Mouse (Mus musculus): ENCODE data around the gene Slc34a2.

Gene Slc34a2

DNA sequence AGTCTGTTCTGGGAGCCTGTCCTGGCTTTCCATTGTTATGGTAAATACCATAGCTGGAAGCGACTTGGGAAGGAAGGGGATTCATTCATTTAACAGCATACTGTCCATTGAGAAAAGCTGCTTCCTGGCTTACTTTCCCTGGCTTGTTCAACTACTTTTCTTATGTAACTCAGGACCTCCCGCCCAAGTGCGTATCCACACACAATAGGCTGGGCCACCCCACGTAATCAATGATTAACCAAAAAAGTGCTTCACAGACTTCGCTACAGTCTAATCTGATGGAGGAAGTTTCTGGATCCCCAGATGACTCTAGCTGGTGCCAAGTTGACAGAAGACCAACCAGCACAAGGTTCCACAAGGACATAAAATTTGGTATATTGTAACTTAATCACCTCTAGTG, 14.0 kb upstream of the Slc34a2 start:
- ATAC-seq (ENCODE audit: insufficient number of reproducible peaks, low FRiP score, low TSS enrichment), result no peak

DNA sequence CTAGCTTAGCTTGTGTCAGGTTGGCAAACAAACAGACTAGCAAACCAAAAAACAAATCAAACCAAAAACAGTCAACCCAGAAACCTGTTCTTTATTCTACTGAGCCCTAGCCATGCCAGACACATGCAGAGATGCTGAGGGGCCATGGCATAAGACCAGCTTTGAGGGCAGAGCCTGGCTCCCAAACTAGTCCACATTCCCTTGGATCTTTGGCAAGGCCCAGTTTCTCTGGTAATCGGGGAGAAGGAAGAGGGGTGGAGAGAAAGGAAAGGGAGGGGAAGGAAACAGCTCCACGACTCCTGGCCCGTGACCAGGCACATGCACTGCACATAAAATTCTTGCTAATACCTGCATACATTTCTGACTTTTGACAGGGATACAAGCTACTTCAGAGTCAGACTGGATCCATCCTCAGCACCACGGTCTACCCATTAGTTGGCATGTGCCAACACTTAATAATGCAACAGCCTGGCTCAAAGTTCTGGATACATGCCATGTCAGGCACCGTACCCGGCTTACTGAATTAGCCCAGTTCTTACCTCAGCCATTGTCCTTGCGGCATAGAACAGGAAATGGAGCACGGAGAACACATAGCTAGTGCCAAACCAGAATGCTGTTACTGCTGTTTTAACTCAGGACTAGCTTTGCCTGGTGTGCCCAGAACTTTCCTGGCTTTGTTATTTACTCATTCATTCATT, 12.5 kb upstream of the Slc34a2 start:
- ATAC-seq (ENCODE audit: insufficient number of reproducible peaks, low FRiP score, low TSS enrichment), result peak; percentile 81

DNA sequence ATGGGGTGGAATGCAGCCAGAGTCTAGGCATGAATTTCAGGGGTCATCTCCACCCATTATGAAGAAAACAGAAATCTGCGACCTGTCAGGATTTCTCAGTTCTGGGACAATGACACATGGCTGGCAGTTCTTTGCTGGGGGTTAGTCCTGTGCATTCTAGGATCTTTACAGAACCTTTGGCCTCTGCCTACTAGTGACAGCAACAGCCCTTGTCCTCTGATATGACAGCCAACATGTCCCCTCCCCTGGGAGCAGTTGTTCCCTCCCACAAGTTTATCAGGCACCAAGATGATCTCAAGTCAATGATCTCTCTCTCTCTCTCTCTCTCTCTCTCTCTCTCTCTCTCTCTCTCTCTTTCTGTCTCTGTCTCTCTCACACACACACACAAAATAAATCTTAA, 6.5 kb upstream of the Slc34a2 start:
- ATAC-seq (ENCODE audit: insufficient number of reproducible peaks, low FRiP score, low TSS enrichment), result no peak

DNA sequence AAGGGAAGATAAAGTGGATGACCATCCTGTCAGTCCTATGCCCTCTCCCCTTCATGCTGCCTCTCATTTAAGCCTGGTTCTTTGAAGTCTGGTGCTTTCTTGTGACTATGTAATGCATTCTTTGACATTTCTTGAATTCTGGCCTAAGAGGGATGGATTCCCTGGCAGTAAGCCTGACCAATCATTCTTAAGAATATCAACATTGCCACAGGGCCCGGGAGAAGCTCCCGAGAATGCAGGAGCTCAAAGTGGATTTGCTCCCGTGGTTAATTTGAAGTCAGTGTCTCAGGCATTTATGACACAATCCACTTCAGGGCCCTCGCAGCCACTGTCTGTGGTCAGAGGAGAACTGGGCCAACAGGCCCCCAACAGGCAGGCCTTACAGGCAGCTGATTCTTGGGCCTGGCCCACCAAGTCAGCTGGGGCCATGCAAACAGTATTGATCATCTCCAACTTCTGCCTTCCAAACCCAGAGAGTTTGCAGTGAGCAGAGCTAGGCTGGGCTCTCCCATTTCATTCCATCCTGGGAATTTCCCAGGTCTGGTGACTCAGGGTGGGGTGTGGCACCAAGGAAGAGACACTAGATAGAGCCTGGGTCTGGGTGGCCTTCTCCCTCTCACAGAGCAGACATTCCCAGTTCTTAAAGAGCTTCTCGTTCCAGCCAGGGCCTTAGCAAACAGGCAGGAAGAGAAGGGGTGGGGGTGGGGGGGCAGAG, 4.3 kb downstream of the Slc34a2 start:
- no peak for ATAC-seq (ENCODE audit: insufficient number of reproducible peaks, low FRiP score, low TSS enrichment)

DNA sequence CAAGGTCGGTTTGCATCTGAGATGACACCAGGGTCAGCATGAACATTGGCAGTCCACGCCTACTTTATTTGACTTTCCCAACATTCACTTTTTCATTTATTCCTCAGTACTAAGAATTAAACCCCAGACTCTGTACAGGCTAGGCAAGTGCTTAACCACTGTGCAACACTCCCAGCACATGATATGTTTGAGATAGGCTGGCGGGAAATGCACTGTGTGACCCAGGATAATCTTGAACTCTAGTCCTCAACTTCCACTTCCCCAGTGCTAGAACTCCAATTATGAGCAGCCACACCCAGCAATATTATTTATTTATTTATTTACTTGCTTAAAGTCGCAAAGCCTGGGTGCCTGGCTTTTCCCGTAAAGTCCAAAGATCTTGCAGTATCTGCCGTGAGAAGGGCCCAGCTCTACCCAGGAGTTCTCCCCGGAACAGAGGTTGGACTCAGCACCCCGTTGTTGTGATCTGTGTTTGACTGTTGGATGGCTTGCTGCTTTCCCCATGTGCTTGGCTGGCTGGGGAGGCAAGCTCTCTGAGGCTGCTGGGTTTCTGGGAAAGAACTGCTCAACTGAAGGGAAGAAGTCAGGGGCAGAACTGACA, 5.0 kb downstream of the Slc34a2 start:
- no peak for ATAC-seq (ENCODE audit: insufficient number of reproducible peaks, low FRiP score, low TSS enrichment)

DNA sequence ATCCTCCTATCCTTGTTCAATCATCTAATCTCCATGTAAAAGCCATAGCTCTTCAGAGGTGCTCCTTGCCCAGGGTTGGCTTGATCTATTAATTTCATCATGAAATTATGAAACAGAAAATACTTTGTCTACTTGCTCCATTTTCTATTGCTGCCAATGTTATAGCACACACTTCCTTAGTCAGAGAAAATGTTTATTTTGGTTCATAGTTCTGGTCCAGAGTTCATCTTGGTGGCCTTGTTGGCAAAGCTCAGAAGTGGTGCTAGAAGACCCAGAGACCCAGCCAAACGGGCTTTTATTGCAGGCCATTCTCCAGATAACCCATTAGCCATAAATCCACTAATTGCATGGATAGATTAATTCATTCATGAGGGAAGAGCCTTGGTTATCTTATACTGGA, 5.8 kb downstream of the Slc34a2 start:
- ATAC-seq (ENCODE audit: insufficient number of reproducible peaks, low FRiP score, low TSS enrichment), result no peak

DNA sequence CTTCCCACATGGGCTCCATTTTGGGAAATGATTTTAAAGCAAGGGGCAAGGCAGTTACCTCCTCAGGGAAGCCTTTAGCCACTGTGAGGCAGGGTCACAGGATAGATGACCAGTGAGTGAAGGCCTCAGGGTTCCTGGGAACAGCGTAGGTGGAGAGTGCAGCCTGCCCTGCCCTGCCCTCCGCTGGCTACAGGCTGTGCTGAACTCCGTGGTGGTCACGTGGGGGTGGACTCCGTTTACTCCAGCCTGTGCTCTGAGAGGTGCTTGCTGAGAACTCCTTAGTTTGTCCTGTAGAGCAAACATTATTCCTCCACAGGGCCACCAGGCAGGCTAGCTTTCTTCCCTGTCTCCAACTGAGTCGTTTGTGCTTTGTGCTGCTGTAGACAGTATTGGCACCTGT, 10.1 kb downstream of the Slc34a2 start:
- ATAC-seq (ENCODE audit: insufficient number of reproducible peaks, low FRiP score, low TSS enrichment), result no peak

DNA sequence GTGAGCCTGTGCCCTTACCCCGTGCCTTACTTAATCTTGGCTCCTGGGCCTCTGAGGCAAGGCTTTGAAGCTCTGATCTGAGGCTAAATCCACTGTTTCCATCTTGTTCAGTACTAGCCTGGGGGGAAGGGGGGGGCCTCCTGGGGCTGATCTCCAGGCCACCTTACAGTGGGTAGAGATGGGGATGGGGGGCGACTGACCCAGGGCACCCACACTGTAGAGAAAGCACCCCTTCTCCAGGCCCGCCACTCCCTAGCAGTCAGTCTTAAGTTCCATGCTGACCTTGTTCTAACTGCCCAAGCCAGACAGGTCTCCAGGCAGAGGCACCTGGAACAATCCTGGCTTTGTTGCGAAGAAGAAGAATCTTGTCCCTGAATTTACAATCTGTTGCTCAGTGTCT, 10.7 kb downstream of the Slc34a2 start:
- no peak for ATAC-seq (ENCODE audit: insufficient number of reproducible peaks, low FRiP score, low TSS enrichment)

DNA sequence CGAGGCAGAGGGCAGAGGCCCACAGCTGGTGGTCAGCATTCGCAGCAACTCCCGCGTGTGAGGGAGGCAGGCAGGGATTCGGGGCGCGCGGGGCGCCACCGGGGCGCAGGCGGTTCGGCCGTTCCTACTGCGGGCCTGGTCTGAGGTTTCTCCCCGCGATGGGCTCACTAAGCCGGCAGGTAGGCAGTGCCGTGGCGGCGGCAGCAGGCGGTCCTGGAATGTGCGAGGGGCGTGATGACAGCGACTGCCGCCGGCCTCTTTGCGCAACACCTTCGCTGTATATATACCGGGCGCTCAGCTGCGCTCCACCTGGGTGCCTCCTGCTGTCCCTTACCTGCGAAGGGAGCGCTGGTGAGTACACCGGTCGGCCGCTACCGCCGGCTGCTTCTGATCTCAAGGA, 11.2 kb downstream of the Slc34a2 start:
- no peak for ATAC-seq (ENCODE audit: insufficient number of reproducible peaks, low FRiP score, low TSS enrichment)

DNA sequence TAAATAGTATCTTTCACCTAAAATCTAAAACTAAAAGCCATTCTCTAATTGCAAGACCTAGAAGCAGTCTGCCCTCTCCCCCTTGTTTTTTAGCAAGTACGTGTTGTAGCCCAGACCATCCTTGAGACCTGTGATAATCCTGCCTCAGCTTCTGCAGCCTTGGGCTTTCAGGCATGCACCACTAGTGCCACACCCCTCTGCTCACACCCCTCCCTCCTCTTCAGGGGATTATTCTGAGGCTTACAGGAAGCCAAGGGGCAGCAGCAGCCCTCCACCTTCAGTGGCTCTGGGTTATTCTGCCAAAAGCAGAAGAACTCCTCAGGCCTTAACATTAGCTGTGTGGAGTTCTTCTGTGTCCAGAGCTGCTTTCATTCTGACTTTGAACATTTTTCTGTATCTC, 13.1 kb downstream of the Slc34a2 start:
- ATAC-seq (ENCODE audit: insufficient number of reproducible peaks, low FRiP score, low TSS enrichment), result no peak

DNA sequence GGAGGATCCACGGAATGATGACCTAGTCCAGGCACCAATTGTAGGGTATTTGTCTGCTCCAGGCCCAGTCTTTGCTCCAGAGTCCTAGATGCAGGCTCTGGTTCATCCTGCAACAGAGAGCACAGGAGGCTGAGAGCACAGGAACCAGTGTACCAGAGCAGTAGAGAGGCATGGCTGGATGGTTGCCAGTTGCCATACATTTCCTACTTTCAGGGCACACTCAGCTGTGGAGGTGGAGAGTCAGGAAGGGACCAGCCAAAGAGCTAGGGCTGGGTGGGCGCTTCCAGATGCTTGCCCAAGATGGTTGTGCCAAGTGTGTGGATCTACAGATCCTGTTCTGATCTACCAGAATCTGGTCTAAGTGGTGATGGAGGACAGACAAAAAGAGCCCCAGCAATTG, 15.4 kb downstream of the Slc34a2 start:
- ATAC-seq (ENCODE audit: insufficient number of reproducible peaks, low FRiP score, low TSS enrichment), result no peak

DNA sequence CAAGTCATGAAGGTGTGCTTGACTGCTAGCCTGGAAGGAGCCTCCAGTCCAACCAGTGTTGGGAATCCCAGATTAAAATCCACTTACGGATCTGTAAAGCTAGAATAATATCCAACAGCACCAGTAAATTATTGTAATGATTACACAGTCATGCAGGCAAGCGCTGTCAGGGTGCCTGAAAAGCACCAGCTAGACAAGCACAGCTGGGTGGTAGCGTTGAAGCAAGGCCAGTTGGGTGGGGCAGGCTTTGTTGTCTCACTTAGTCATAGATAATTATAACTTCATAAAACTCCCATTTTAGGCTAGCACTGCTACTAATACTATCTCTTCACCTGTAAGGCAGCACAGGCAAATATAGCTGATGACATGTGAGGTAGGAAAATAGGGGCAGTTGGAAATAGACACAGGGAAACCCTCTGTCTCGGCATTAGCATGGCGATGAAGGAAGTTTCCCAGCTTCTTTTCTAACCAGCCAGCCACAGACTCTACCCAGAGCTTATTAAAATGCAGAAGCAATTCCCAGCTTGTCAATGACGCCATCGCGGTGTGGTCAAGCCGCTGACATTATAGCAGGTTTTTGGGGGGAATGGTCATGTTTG, 23.8 kb downstream of the Slc34a2 start:
- no peak for ATAC-seq (ENCODE audit: insufficient number of reproducible peaks, low FRiP score, low TSS enrichment)

DNA sequence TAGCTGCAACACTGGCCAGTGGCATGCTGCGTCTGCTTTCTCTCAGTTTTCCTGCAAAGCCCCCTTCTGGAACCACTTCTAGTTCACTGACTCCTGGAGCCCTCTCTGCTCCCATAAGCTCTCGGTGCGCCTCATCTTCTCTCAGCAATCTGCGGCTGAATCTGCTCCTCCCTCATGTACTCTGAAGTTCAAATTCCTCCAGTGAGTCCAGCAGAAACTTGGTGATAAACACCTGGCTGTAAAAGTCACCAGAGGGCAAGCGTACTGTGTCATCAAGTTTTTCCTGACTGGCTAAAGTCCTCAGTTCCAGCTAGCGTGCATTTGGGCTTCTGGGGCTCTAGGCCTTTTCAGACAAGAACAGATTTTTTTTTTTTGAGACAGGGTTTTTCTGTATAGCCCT, 36.7 kb downstream of the Slc34a2 start:
- ATAC-seq (ENCODE audit: insufficient number of reproducible peaks, low FRiP score, low TSS enrichment), result no peak

DNA sequence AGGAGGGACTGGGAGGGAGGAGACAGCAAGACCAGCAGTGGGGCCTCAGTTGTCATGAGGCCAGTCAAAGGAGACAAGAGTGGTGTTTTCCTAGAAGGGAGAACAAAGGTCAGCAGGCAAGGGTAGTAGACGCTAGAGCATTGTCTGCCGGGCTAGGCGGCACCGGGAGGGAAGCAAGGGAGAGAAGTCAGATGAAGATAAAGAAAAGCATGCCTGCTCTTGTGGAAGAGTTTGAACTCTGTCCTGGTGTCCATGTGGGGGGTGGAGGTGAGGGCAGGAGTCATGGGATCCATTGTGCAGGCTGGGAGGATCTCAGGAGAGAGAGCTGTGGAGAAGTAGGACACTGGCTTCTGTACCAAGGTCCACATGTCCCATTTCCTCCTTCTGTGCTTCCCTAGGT, 40.6 kb downstream of the Slc34a2 start:
- ATAC-seq (ENCODE audit: insufficient number of reproducible peaks, low FRiP score, low TSS enrichment), result no peak

DNA sequence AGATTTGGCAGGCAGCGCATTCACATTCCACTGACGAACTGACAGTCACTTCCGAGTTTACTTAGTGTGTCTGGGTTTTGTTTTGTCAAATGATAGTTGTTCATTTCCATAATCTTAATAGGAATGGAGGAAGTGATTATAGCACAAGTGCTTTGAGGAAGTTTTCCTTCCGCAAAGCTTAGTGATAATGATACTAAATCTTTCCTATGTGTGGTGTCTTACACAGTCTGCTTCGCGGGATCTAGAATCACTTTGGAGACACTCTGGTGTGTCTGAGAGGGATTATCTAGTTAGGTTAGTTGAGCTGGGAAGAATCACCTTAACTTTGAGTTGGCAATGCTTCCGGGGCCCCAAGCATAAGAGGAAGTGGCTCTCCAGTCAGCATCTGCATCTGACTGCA, 49.6 kb downstream of the Slc34a2 start:
- no peak for ATAC-seq (ENCODE audit: insufficient number of reproducible peaks, low FRiP score, low TSS enrichment)

DNA sequence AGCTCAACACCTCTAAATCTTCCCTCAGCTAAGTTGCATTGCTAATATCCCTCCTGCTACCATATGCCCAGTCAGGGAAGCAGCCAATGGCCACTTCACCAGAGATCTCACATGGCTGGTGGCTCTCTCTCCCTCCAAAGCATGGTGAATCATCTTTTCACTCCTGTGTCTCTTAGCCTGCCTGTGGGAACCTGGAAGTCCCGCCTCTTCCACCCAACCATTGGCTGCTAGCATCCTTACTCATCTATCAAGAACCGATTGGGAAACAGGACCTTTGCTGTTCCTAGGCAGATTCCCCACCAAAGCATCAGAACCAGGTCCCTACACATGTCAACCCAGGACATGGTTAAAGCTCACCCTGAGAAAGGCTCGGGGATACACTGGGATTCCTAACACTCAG, 53.5 kb downstream of the Slc34a2 start:
- ATAC-seq (ENCODE audit: insufficient number of reproducible peaks, low FRiP score, low TSS enrichment), result no peak

DNA sequence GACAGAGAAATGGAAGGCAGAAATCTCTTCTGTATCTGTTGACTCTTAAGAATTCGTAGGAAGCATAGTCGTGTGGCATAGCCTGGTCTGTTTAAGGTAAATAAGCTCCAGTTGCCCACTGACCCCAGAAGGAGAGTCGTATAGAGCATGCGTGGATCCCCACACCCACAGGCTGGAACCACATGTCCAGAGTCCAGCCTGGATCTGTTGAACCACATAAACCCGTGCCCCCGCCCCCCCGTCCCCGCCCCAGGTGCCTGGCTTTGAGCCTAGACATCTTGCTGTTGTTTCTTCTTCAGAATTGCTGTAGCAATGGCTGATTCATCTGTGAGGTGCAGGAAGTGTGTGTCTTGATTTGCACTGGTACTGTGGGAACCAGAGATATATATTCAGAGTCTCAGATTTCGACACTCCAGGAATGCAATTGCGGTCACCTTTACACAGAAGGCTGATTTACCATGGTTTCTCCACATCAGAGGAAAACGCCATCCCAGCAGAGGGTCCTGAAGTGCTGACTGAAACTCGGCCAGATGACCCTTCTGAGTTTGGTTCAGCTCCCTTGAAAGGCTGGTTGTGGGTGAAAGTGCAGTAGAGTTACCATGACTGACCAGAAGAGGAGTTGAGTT, 64.1 kb downstream of the Slc34a2 start:
- ATAC-seq (ENCODE audit: insufficient number of reproducible peaks, low FRiP score, low TSS enrichment), result no peak

DNA sequence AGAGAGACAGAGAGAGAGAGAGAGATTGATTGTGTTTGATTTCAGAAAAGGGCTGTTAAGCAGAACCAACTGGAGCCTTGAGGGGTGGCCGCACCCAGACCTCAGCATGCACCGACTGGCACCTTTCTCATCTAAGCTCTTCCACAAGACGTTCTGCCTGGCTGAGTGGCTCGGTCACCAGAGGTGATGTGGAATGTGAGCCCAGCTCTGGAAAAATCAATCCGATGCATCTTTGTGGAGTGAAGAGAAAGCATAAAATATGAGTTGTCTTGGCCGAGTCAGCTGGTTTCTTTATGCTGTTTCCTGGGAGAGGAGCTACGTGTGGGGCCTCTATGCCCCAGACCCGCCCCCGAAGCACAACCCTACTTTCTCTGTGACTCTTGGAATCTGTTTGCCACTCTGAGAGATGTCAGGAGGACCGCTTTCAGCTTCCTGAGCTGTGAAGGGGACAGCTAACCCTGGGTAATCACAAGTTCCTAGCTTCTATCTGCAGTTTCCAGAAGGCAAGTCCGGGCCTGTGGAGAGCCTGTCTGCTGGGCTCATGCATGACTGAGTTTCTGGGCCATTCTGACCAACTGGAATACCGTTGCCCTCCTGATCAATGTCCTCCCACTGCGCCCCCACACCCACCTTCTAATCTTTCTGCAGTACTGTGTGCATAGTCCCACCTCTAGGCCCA, 66.4 kb downstream of the Slc34a2 start:
- ATAC-seq (ENCODE audit: insufficient number of reproducible peaks, low FRiP score, low TSS enrichment), result peak; percentile 27; the same call in 1 of the 2 replicates

DNA sequence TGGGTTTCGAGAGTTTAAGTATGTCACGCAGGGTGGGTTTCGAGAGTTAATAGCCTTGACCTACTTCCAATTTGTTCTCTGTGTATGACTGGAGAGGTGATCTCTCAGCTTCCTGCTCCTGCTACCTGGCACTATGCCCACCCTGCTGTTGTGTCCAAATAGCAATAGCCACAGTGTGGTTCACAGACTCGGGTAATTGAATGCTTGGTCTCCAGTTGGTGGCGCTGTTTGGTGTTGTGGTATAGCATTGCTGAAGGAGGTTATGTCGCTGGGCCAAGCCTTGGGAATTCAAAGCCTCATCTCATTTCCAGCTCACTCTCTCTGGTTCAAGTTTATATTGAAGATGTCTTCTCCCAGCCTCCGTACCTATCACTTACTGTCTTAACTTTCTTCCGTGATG, 67.8 kb downstream of the Slc34a2 start:
- peak; percentile 53; the same call in 1 of the 2 replicates for ATAC-seq (ENCODE audit: insufficient number of reproducible peaks, low FRiP score, low TSS enrichment)

DNA sequence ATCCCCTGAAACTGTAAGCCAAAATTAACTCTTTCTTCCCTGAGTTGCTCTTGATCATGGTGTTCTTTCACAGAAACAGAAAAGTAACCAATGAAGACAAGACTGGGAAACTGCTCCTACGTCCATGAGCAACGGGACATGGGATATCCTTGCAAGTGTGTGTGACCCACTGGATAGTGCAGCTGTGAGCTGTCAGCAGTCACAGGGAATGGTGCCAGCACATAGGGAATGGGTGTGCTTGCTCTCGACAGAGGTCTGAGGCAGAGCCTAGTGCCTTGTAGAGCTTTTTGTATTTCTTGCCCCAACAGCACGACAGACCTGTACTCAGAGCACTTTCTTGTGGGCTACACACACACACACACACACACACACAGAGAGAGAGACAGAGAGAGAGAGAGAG, 68.2 kb downstream of the Slc34a2 start:
- ATAC-seq (ENCODE audit: insufficient number of reproducible peaks, low FRiP score, low TSS enrichment), result no peak
